Mouse (Mus musculus) c-Kit-positive CD71-positive TER-119-positive erythroid progenitor cells, embryonic 14.5 days (primary cell): ENCODE data around the gene Asb16.

Experiments
- DNase-seq: peaks from one replicate; pipeline ENCODE4 v3.0.0-alpha.2; 2013; ENCODE audit warnings: low spot score

The Asb16 gene

DNA sequence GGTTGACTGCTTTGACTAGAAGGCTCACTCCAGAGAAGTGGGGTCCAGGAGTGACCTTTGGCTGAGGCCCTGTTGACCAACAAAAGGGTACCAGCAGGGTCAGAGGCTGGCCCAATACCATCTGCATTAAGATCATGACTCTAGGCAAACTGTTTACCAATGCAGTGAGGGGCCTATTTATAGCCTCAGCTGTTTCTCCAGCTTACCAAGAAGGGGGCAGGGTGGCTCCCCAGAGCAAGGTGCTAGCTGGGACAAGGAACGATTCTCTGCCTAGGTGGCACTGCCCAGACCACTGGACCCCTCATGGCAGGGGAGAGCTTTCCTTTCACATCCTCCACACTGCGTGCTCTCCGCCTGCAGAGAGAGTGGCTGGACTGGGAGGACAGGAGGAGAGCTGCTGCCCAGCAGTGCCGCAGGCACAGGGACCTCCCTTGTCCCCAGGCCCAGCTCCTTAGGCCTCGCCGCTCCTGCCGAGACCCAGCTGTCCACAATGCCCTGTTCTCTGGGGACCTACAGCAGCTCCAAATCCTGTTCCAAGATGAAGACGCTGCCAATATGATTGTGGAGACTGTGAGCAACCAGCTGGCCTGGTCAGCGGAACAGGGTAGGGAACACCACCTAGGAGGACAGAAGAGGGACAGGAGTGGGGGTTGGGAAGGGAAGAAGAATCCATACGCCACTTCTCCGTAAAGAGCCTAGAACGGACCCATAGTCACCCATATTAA lies at the start of gene Asb16:
Gene Asb16, plus strand, starts transcription at position 224 of the 725 bp plus-strand sequence.
- no peak for DNase-seq

DNA sequence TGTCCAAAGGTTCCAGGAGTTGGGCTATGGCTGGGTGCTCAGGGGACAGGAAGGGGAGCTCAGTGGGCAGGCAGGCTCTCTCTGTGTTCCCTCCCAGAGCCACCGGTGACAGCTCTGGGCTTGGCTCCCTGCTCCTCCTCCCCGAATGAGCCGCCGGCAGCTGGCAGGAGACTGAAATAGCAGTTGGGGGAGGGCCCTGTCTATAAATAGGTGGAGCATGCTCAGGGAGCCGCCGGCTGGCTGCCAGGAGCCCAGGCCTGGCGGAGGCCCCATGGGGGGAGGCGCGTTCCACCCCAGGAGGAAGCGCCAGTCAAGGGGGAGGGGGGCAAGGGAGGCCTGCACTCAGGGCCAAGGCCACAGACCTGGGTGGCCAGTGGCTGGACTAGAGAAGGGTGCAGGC lies 49.8 kb upstream of the Asb16 start:
- peak; percentile 62 for DNase-seq

DNA sequence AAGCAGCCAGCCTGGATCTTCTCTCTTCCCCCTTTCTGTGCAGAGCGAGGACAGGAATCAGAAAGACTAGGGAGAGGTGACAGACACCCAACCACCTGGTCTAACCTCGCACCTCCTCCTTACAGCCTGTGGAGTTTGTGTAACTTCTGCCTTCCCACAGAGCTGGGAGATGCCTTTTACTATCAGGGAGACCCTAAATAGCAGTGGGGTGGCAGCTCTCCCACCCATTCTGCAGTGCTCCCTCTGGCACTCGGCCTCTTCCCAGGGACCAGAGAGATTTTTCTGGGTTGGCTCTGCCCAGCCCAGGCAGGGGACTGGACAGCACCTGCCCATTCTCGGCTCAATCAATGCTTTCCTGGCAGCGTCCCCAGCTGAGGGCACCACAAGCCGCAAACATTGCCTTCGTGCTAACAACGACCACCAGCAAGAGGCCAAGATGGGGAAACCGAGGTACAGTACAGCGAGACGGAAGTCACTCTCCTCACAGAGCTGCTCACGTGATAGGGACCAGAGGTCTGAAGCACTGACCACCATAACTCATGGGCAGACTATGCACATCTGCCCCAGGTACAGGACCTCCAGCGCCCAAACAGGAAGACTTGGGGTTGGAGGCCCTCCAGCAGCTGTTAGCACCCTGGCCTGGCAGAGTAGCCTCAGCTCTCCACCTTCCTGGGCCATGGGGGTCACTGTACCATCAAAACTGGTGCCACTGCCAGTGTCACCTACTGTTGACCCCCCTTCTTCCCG lies 49.1 kb upstream of the Asb16 start:
- DNase-seq = no peak

DNA sequence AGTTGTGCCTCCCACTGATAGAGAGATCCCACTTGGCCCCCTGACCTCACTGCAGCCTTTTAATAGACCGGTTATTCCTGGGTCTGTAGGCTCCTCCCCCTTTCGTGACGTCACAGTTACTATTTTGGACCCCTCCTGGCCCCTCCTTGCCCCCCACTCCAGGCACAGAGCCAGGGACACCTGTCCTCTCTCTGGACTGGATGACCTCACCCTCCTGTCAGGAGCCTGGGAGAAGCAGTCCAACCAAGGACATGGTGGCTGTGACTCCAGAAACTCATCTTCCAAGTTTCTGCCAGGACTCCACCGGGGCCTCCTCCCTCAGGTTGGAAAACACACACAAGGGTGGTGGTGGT lies 48.6 kb upstream of the Asb16 start:
- DNase-seq = no peak

DNA sequence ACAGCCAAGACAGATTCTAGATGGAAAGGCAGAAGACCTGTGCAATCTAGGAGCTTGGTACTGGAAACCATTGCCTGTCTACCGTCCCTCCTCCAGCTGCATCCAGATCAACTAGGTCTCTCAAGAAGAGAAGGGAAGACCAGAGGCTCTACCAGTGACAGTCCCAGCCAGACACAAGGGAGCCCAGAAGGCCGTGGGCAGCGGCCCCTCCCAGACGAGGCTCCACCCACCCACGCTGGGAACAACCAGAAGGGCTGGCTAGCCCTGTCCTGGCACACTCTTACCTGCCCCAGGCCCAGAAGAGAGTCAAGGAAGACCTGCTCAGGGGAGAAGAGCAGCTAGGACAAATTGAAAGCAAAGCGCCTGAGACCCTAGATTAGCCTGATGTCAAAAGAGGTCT lies 48.1 kb upstream of the Asb16 start:
- DNase-seq = no peak

DNA sequence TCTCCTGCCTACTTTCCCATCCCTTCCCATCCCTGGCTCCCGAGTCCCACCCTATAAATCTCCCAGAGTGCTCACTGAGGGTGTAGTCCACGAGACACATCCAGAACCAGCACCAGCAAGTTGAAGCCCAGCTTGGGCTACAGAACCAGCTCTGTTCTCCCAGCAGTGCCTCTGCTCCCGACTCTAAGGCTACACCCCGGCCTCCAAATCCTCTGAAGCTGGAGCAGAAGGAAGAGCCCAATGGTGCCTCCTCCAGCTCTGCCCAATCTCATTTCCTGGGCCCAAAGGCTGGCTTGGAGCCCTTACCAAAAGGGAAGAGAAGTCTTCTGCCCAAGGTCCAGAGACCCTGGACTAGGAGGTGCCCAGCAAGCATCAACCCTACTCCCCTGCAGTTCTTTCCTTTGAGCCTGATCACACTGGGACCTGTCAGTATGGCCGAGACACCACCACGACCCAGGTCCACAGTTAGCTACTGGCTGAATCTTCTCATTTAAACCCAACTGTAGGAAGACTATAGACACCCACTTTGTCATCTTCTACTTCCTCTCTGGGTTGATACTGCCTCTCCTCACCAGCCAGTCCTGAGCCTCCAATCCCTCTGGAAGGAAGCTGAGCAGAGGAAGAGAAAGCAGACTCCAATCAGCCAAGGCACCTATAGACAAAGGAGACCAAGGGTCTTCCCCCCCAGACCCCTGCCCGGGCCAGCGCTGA lies 47.1 kb upstream of the Asb16 start:
- DNase-seq = no peak

GRCm38 (mm10) chr11:102221954-102222351 lies 46.6 kb upstream of the Asb16 start:
- DNase-seq = no peak

GRCm38 (mm10) chr11:102223166-102223565 lies 45.4 kb upstream of the Asb16 start:
- no peak for DNase-seq

DNA sequence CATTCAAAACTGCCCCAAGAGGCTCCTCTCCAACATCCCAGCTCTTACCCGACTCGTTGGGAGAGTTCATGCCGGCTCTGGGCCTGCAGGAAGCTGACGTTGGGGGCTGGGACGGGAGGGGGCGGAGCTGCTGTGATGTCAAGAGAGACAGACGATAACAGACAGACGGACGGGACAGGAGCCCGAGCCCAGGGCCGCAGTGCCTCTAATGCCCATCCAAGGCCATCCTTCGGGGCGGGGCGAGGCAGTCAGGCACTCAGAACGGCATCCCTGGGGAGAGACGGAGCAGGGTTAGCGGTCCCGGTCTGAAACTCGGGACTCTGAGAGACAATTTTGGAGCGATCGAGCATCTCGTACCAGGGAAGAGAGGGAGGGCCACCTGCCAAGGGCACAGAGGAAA lies 43.9 kb upstream of the Asb16 start:
- DNase-seq = no peak

DNA sequence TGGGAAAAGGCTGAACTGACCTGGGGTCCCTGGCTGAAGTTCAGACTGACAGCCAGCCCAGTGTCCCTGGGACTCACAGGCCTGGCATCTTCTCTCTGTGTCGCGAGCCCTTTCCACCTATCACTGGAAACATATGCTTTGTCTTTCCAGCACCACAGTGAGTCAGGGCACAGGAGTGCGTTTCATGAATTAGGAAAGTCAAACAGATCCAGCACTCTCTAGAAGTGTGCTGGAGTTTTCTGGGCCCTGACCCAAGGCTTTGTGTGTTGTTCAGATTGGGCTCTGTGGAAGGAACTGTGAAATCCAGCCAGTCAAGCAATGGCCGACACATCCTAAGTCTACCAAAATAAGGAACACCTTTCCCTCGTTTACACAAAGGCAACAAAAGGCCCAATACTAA lies 43.3 kb upstream of the Asb16 start:
- DNase-seq = no peak

GRCm38 (mm10) chr11:102226067-102226978 lies 42.2 kb upstream of the Asb16 start:
- DNase-seq = no peak

GRCm38 (mm10) chr11:102227270-102228190 lies 41.0 kb upstream of the Asb16 start:
- DNase-seq = no peak

DNA sequence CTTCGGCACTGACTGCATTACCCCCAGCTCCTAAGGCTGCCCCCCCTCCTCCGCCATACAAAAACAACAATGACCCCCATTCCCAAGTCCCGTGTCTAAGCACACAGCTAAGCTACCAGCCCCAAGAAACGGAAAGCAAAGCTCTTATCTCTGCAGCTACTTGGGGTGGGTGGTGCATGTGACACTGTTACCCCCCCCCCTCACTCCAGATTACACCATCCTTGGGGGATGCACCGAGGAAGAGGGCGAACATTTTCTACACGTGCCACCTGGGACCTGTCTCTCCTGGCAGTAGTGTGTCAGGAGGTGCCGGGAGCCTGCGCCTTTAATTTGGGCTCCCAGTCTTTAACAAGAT lies 40.4 kb upstream of the Asb16 start:
- no peak for DNase-seq

DNA sequence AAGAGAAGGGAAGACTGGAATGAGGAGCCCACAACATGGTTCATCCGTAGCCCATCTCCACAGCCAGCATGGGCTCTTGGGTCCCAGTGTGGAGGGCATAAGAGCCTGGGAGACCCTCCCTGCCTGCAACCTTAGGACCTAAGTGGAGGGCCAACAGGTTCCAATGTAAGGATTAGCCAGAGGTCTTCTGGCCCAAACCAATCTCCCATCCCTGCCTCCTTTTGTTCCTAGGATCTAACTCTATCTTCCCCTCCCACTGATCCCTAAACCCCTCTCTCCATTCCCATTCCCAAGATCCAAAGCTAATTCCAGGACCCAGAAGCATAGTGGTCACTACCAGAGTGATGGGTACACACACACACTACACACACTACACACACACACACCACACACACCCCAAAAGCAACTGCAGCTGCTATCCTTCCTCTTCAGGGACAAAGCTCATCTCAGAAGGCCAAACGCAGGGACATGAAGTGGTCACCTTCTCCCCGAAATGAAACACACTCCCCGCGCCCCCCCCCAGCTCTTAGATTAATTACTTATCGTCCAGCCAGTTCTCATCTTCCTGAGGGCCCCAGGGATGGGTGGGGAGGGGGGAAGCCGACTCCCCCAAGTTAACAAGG lies 39.8 kb upstream of the Asb16 start:
- no peak for DNase-seq

DNA sequence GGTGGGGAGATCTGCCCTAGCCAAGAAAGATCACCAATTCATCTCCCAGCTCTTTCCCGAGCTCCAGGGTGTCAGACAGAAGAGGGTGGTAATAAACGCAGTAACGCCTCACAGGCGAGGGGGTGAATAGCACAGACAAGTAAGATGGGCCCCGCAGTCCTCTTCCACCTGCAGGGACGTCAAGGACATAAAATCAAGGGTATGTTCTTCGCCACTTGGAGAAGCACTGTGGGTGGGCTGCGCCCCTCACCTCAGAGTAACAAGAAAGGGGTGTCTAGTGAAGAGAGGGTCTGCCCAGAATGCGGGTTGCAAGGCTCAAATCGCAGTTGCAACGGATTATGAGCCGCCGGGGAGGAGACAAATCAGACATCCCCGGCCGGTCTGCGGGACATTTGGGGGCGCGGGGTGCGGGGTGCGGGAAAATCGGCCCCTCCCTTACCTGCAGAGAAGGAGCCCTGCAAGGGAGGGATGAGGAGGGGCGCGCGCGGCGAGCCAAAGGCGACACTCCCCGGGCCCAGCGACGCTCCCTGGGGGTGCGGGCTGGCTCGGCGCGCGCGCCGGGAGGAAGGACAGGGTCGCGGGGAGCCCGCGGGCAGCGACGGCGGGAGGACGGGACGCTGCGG lies 39.1 kb upstream of the Asb16 start:
- no peak for DNase-seq

DNA sequence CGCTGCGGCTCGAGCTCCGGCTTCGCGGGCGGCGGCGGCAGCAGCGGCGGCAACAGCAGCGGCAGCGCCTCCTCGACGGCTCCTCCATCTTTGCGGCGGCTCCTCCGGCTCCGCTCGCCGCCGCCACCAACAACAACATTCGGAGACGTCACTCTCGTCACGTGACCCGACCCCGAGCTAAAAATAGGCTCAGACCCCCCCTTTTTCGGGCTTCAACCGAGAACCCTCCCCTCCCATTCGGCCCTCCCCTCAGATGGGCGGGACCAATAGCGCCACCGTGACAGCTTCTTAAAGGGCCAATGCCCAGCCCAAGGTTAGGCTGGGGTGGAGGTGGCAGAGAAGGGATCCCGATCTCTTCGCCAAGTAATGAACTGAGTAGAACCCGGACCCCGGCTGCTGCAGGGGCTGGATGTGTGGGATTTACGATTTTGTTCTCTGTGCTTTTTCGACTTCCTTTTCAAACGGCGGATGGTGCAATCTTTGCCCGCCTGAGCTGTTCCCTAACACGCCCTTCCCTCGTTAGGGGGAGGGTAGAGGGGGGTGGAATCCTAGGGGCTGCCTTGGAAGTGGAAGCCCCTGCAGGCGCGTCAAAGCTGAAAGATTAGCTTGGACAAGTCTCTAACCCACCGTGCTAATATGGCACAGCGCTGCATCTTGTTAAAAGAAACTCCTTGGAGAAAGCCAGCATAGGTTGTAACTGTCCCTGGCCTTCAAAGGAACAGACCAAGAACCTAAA lies 38.4 kb upstream of the Asb16 start, which contains the start of gene Hdac5:
Gene Hdac5, minus strand, starts transcription at position 161 of the 736 bp plus-strand sequence.
- peak; percentile 98 for DNase-seq

DNA sequence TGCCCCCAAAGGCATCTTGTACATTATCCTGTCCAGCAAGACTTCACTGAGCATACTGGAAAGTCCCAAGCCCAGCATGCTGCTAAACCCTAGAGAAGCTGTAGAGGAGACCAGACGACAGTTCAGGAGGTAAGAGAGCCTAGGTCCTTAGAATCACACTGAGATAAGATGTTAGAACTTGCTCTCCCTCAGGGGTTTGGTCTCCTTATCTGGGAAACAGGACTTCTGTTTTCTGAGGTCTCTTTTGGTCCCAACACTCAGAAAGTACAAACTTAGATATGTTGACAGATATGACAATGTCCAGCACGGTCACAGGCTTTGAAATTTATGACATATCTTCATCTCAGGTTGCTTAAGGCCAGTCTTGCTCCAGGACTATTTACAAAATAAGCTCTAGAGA lies 32.5 kb upstream of the Asb16 start:
- no peak for DNase-seq

DNA sequence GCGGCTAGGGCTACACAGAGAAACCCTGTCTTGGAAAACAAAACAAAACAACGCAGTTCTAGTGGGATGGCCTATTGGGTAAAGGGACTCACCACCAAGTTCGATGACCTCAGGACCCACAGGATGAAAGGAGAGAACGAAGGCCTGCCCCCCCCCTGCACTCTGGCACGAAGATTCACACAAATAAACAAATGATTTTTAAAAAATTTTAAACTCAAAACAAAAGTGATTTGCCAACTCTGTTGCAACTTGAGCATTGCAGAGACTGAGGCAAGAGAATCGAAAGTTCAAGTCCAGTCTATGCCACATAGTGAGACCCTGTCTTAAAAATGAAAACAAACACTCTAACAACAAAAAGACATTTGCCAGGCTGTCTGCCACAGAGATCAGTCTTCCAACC lies 27.9 kb upstream of the Asb16 start:
- no peak for DNase-seq

DNA sequence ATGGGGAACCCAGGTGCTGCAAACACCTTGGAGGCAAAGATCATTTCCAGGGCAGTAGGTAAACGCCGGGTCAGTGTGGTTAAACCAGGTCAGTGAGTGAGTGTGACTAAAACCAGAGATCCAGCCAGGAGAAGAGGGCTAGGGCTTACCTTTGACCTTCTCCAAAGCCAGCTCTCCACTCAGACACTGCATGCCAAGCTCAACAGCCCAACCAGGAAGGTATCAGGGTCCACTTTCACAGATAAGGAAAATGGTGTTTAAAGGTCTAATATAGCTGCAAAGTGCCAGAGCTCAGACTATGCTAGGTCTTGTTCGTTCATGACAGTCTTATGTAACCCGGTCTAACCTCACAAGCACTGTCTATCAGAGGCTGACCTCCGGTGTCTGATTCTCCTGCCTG lies 27.3 kb upstream of the Asb16 start:
- no peak for DNase-seq
